8 mouse cellular contexts compared by ENCODE assay signal in the genomic region with DNA sequence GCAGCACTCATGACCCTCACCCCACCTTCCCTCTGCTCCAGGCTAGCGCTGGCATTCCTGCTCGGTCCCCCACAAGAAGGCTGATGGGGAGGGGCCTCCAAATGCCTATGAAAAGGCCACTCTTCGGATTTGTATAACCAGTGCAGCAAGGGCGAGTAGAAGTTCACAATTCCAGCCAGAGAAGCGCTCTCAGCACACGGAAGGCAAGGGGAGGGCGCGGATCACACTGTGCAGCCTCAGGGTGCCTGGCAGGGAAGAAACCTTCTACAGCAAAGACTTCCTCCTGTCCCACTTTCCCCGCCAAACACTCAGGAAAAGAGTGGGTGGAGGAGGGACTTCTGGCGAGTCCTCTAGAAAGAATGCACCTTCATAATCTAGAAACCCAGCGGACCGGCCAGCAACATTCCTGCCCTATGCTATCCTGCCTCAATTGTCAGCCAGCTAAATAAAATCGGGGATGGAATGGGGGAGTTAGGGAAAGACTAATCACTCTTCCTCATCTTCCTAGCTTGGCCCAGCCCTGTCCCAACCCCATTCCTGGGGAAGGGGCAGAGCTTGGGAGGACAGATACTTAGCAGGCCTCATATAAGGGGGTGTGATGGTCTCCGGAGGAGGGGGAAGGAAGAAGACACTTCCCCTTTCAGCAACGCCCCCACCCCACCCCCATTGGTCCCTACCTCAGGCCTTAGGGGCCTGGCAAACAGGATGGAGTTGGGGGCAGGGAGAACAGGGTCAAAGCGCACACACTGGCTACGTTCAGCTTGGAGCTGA. TPM values are rescaled to one million over a fixed set of nuclear protein-coding genes. Genes with fewer than 3 reads are reported as not detected.
DNase-seq lines count a peak whose midpoint lies in the region; ATAC-seq lines count a peak whose summit lies in the region.

No protein-coding gene starts in this region.

- H3K4me3 ChIP-seq in heart, embryonic 15.5 days, result peak overlapping the region; percentile 73

- H3K27ac ChIP-seq in heart, embryonic 15.5 days, result peak overlapping the region; percentile 87

- 8% methylated on average over 17 of the region's 17 CpGs for WGBS in heart, embryonic 15.5 days

- H3K4me1 ChIP-seq in heart, embryonic 15.5 days (replicated peaks), result peaks cover 76% of the 10 kb centered on the region

- H3K36me3 ChIP-seq in heart, embryonic 15.5 days, result no peaks in the 10 kb centered on the region

- H3K9me3 ChIP-seq in heart, embryonic 15.5 days (replicated peaks), result no peaks in the 10 kb centered on the region

- H3K4me2 ChIP-seq in heart, embryonic 15.5 days, result peak overlapping the region; percentile 81

- peak overlapping the region; percentile 86 for H3K9ac ChIP-seq in heart, embryonic 15.5 days

- H3K27me3 ChIP-seq in heart, embryonic 15.5 days, result no peaks in the 10 kb centered on the region

- peak; percentile 60 for DNase-seq in right cerebral cortex, adult 18-20 months
- no peak for DNase-seq in right cerebral cortex, postnatal 4 days
- DNase-seq in embryo, embryonic 10 days (ENCODE audit: low spot score), result peak; percentile 32
- peak; percentile 73 for DNase-seq in kidney, postnatal 14 days
- peak; percentile 63 to 72 for DNase-seq in lung, postnatal 4 days
- DNase-seq in frontal cortex, postnatal 14 days (ENCODE audit: low spot score in 2 of 2), result no peak
- DNase-seq in testis, postnatal 10 days (ENCODE audit: low spot score), result no peak

- ATAC-seq in heart, embryonic 15.5 days (replicated peaks; ENCODE audit: insufficient number of reproducible peaks, insufficient read depth, low FRiP score, low read depth), result no peak; the same call in 1 of the 2 replicates

RNA-seq across cellular contexts. Expression of a gene that starts 1.5 kb away (rescaled TPM):
- polyA plus RNA-seq in heart, embryonic 15.5 days (2015; fragmentation: Nextera tagmentation; extraction: Ambion mirVana), result 117 and 140 TPM in 2 replicates

RNA-seq across cellular contexts. Expression of a gene that starts 18.6 kb away (rescaled TPM):
- 48.3 and 63.1 TPM in 2 replicates for polyA plus RNA-seq in heart, embryonic 15.5 days (2015; fragmentation: Nextera tagmentation; extraction: Ambion mirVana)

RNA-seq across cellular contexts. Expression of a gene that starts 19.5 kb away (rescaled TPM):
- 86.3 and 119 TPM in 2 replicates for polyA plus RNA-seq in heart, embryonic 15.5 days (2015; fragmentation: Nextera tagmentation; extraction: Ambion mirVana)

RNA-seq across cellular contexts. Expression of a gene that starts 40.1 kb away (rescaled TPM):
- polyA plus RNA-seq in heart, embryonic 15.5 days (2015; fragmentation: Nextera tagmentation; extraction: Ambion mirVana), result 5.3 and 7.7 TPM in 2 replicates

RNA-seq across cellular contexts. Expression of a gene that starts 45.6 kb away (rescaled TPM):
- polyA plus RNA-seq in heart, embryonic 15.5 days (2015; fragmentation: Nextera tagmentation; extraction: Ambion mirVana), result 90.2 and 104 TPM in 2 replicates

Comparison
In these comparisons a context has a peak if more than half of its experiments do, and no peak if none do; other contexts are left out.
1. DNase-seq: peak in right cerebral cortex, adult 18-20 months (single experiment), embryo, embryonic 10 days (single experiment), kidney, postnatal 14 days (single experiment) and lung, postnatal 4 days (2 of 2); none in right cerebral cortex, postnatal 4 days (single experiment), frontal cortex, postnatal 14 days (0 of 2) and testis, postnatal 10 days (single experiment).